Mouse (Mus musculus): Measurements from ENCODE around the gene Selenbp2. TPM values are rescaled to one million over a fixed set of nuclear protein-coding genes. Genes with fewer than 3 reads are reported as not detected.
"Not testable (repeated sequence)": the region's sequence is repeated elsewhere in the genome, so short reads cannot be mapped to it uniquely, and the experiment has no call there.

Selenbp2 gene
- total RNA-seq, 4 experiments from 2014 or later = 14.7 to 17.5 (median 15.4) TPM

DNA sequence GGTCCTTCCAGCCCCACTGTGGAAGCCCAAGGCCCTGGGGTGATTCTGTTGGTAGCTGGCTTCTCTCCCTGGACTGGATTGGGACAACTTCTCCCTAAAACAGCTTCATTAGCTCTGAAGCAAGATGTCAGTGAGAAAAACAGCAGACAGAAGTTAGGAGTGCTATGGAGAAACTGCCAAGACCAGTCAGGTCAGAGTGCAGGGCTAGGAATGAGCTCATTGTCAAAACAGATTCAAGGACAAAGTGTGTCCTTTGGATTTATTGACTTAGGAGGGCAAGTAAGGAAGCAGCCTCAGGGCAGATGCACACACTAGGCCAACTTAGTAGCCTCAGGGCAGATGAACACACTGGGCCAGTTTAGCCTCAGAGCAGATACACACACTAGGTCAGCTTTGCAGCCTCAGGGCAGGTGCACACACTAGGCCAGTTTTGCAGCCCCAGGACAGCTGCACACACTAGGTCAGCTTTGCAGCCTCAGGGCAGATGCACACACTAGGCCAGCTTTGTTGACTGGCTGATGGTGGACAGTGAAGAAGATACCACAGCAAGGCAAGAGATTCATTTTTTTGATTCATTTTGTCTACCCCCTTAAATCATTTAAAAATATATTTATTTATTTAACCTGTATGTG lies 2.6 kb upstream of the Selenbp2 start:
- no peak for DNase-seq (ENCODE audit: low spot score)

DNA sequence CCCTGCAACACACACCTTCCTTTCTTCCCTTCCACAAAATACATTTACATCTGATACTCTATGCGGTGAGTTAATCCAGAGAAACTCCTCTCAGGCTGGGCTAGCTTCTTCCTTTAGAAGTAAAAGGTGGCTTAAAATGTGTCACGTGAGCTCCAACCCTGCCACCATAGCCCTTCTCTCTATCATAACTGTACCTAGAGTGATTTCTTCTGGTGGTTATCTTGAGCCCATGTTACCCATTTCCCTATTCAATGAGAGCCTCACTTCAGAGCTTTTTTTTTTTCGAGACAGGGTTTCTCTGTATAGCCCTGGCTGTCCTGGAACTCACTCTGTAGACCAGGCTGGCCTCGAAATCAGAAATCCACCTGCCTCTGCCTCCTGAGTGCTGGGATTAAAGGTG lies 1.7 kb upstream of the Selenbp2 start:
- DNase-seq (ENCODE audit: low spot score) = not testable (repeated sequence)

DNA sequence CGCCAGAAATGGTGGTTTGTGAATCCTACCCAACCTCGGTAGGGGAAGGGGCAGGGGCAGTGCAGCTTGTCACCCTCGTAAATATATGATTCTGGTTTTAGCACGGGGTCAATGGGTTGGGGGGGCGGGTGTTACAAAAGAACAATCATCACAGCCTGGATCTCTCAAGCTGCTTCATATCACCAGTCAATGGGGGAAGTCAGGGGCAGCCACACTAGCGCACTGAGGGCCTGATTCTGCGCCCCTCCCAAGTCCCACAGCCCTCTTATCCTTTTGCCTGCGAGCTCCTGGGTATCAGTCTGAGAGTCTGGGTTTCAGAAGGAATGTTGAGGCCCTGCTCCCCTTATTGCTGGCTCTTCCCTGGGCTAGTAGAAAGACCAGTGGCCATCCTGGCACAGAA lies 518 bp downstream of the Selenbp2 start:
- not testable (repeated sequence) for DNase-seq (ENCODE audit: low spot score)

- not testable (repeated sequence) for DNase-seq (ENCODE audit: low spot score)
Measured at GRCm38 (mm10) chr3:94695591-94695990, 2.2 kb downstream of the Selenbp2 start.

DNA sequence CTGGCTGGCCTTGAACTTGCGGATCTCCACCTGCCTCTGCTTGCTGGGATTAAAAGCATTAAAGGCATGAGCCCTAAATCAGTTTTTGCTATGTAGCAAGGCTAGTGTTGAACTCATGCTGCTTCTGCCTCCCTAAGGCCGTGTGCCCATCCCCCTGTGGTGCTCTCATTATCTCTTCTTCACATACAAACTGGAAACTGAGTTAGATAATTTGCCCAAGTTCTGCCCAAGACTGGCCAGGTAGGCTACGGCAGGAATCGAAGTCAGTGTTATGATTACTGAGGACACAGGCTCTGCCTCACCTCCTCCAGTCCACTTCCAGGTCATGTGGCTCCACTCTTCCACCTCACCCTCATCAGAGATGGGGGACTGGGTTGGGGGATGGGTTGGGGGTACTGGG lies 2.9 kb downstream of the Selenbp2 start:
- DNase-seq (ENCODE audit: low spot score) = not testable (repeated sequence)

- DNase-seq (ENCODE audit: low spot score) = not testable (repeated sequence)
Measured at GRCm38 (mm10) chr3:94702163-94702810, 8.9 kb downstream of the Selenbp2 start.

DNA sequence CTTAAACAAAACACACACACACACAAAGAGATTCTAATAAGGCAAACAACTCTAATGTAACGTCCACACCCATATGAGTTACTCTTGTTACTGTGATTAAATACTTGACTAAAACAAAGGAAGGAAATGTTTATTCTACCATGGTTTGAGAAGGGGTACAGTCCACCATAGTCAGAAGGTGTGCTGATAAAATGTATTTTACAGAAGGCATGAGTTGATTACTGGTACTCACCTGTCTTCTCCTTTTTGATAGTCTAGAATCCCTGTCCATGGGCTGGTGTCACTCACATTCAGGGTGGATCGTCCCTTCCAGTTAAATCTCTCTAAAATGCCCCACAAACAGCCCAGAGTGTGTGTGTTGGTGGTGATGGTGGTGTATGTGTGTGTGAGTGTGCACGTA lies 9.5 kb downstream of the Selenbp2 start:
- DNase-seq (ENCODE audit: low spot score) = no peak

GRCm38 (mm10) chr3:94703364-94703763 lies 10.0 kb downstream of the Selenbp2 start:
- DNase-seq (ENCODE audit: low spot score) = not testable (repeated sequence)

DNA sequence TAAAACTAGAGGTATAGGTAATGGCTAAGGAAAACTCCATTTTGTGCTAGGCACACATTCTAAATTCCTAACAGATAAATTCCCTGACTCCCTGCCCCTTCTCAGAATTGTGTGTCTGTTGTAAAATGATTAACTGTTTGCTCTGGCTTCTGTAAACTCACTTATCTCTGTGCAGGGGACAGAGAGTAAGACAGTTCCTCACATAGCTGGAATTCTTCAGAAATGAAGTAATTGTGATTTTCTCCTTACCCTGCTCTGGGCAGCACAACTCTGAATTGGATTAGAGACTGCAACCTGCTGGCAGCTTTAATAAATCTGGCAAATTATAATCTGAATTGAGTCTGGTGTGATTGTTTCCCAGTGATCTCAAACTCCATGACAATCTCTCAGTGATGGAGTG lies 17.2 kb downstream of the Selenbp2 start:
- not testable (repeated sequence) for DNase-seq (ENCODE audit: low spot score)

DNA sequence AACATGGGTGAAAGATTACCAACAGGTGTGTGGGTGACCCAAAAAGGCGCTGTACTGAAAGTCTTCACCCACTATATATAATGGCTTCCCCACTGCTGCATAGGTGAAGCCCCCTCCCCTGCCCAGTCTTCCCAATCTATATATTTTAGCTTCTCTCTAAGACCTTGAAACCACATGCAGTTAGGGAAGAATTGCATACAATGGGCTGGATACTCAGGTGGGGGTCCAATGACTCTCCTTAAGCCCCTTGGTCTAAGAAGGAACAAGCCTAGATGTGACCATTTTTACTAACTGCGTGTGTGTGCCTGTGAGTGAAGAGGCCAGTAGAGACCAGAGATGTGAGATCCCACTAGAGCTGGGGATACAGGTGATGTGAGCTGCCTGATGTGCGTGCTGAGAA lies 20.1 kb downstream of the Selenbp2 start:
- not testable (repeated sequence) for DNase-seq (ENCODE audit: low spot score)

DNA sequence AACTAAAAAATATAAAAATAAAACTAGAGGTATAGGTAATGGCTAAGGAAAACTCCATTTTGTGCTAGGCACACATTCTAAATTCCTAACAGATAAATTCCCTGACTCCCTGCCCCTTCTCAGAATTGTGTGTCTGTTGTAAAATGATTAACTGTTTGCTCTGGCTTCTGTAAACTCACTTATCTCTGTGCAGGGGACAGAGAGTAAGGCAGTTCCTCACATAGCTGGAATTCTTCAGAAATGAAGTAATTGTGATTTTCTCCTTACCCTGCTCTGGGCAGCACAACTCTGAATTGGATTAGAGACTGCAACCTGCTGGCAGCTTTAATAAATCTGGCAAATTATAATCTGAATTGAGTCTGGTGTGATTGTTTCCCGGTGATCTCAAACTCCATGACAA lies 24.9 kb downstream of the Selenbp2 start:
- DNase-seq (ENCODE audit: low spot score) = not testable (repeated sequence)

GRCm38 (mm10) chr3:94723637-94724036 lies 30.3 kb downstream of the Selenbp2 start:
- not testable (repeated sequence) for DNase-seq (ENCODE audit: low spot score)

- DNase-seq (ENCODE audit: low spot score) = no peak
Measured at GRCm38 (mm10) chr3:94745691-94746090, 52.3 kb downstream of the Selenbp2 start.

Other genes with a start within 250 kb of the Selenbp2 start
- gene Oaz3, start 249.6 kb upstream of the Selenbp2 start, total RNA-seq (2022) = under 1 TPM in 1 of 4 experiments, not detected in 3; 0.41 TPM
- gene Celf3, start 215.3 kb upstream of the Selenbp2 start, total RNA-seq (2022) = under 1 TPM in 1 of 4 experiments, not detected in 3; 0.12 TPM
- gene Riiad1, start 213.2 kb upstream of the Selenbp2 start, total RNA-seq (2022) = 1 to 10 TPM in 3 of 4 experiments, under 1 TPM in 1; 0.95 to 2.1 (median 1.1) TPM
- gene Snx27, start 110.8 kb upstream of the Selenbp2 start, total RNA-seq (2022) = 10 to 100 TPM; 24.8 to 29.0 (median 27.0) TPM
- gene Gm10972, start 50.4 kb upstream of the Selenbp2 start, total RNA-seq (2022) = not detected
- gene Tuft1, start 34.7 kb upstream of the Selenbp2 start, total RNA-seq (2022) = 1 to 10 TPM; 2.1 to 3.5 (median 2.4) TPM
- gene Cgn, start 92.9 kb downstream of the Selenbp2 start, total RNA-seq (2022) = under 1 TPM; 0.37 to 0.85 (median 0.54) TPM
- gene Pogz, start 144.0 kb downstream of the Selenbp2 start, total RNA-seq (2022) = 10 to 100 TPM; 15.4 to 21.3 (median 18.7) TPM
- 100 to 1,000 TPM; 186 to 247 (median 204) TPM for gene Psmb4, start 193.4 kb downstream of the Selenbp2 start, total RNA-seq (2022)
- gene Selenbp1, start 239.5 kb downstream of the Selenbp2 start, total RNA-seq (2022) = 100 to 1,000 TPM; 118 to 153 (median 121) TPM